ENCODE assay signal across 8 mouse cellular contexts in the genomic region with DNA sequence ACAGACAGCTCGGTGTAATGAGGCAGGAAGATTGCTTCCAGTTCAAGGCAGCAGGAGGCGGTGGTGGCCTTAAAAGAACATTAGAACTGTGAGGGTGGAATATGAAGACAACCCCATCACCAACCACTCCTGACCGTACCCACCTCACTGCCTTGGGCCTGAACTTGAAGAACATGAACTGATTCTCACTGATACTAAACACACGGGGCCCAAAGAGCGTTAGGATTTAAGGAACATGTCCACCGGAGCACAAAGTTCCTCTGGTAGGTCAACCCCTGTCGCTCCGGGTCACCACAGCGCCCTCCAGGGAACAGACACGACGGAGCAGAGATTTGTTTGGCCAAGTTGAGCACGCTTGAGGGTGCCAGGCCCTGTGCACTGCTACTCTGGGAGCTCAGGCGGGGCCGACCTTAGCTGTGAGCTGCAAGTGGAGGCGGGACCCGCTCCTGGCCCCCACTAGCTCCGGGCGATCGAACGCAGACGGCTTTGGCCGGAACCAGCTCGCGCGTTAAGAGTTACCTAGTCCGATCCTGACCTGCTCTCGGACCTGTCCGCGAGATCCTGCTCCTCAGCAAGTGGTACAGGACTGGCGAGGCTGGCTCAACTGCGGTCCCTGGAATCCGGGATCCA. TPM values are rescaled to one million over a fixed set of nuclear protein-coding genes. Genes with fewer than 3 reads are reported as not detected.
DNase-seq lines count a peak whose midpoint lies in the region; ATAC-seq lines count a peak whose summit lies in the region.

No protein-coding gene starts in this region.

- no peaks in the 10 kb centered on the region for H3K36me3 ChIP-seq in forebrain, embryonic 11.5 days (ENCODE audit: control insufficient read depth, insufficient read depth, low read length)
- no peaks in the 10 kb centered on the region for H3K36me3 ChIP-seq in hindbrain, embryonic 12.5 days
- H3K36me3 ChIP-seq in liver, embryonic 11.5 days (ENCODE audit: control insufficient read depth, insufficient read depth, low read length), result no peaks in the 10 kb centered on the region

- peak; percentile 52 for ATAC-seq in activated CD4-positive, CD25-positive, alpha-beta regulatory T cell, adult 4 months
- peak; percentile 84 for ATAC-seq in forebrain, embryonic 11.5 days (replicated peaks; ENCODE audit: low FRiP score)
- ATAC-seq in hindbrain, embryonic 12.5 days (ENCODE audit: low FRiP score), result peak; percentile 85
- ATAC-seq in liver, embryonic 11.5 days (replicated peaks; ENCODE audit: low FRiP score), result peak; percentile 60; the same call in 1 of the 2 replicates

- peak overlapping the region; percentile 71 for H3K4me3 ChIP-seq in forebrain, embryonic 11.5 days (ENCODE audit: low read depth, low read length)
- H3K4me3 ChIP-seq in hindbrain, embryonic 12.5 days, result peak overlapping the region; percentile 75
- peak overlapping the region; percentile 67 for H3K4me3 ChIP-seq in liver, embryonic 11.5 days (ENCODE audit: low read depth, low read length)

- H3K4me1 ChIP-seq in forebrain, embryonic 11.5 days (replicated peaks; ENCODE audit: control insufficient read depth, insufficient read depth, low read length), result no peaks in the 10 kb centered on the region
- H3K4me1 ChIP-seq in hindbrain, embryonic 12.5 days, result peaks cover 13% of the 10 kb centered on the region
- H3K4me1 ChIP-seq in liver, embryonic 11.5 days (replicated peaks; ENCODE audit: control insufficient read depth, insufficient read depth, low read length), result peaks cover 29% of the 10 kb centered on the region

- peak; percentile 77 to 82 for DNase-seq in heart, adult 18-20 months
- no peak for DNase-seq in heart, adult 11 months
- no peak for DNase-seq in forebrain, embryonic 11.5 days (ENCODE audit: low spot score)
- no peak for DNase-seq in liver, embryonic 11.5 days (ENCODE audit: low spot score)
- DNase-seq in monocyte, adult 2 months (ENCODE audit: low read depth in 1 of 2, low spot score in 2 of 2), result peak; percentile 54 to 83
- peak; percentile 43 to 48 for DNase-seq in thymus, postnatal 10 days (ENCODE audit: low spot score in 2 of 2)

- H3K27ac ChIP-seq in forebrain, embryonic 11.5 days (ENCODE audit: low read depth, low read length), result 0 out of 2 replicates have a peak overlapping the region, but pooled peaks have one; percentile 46
- H3K27ac ChIP-seq in hindbrain, embryonic 12.5 days, result peak overlapping the region; percentile 72
- H3K27ac ChIP-seq in liver, embryonic 11.5 days (ENCODE audit: low read depth, low read length), result peak overlapping the region; percentile 20; the same call in 1 of the 2 replicates

- peak overlapping the region; percentile 79 for H3K4me2 ChIP-seq in forebrain, embryonic 11.5 days (ENCODE audit: low read depth, low read length, severe bottlenecking)
- peak overlapping the region; percentile 85 for H3K4me2 ChIP-seq in hindbrain, embryonic 12.5 days (replicated peaks)
- H3K4me2 ChIP-seq in liver, embryonic 11.5 days, result peak overlapping the region; percentile 83

- H3K27me3 ChIP-seq in forebrain, embryonic 11.5 days (ENCODE audit: control insufficient read depth, insufficient read depth, low read length), result no peaks in the 10 kb centered on the region
- no peaks in the 10 kb centered on the region for H3K27me3 ChIP-seq in hindbrain, embryonic 12.5 days
- no peaks in the 10 kb centered on the region for H3K27me3 ChIP-seq in liver, embryonic 11.5 days (replicated peaks; ENCODE audit: control insufficient read depth, insufficient read depth, low read length)

- no peaks in the 10 kb centered on the region for H3K9me3 ChIP-seq in forebrain, embryonic 11.5 days (ENCODE audit: control insufficient read depth, low read length)
- no peaks in the 10 kb centered on the region for H3K9me3 ChIP-seq in hindbrain, embryonic 12.5 days (replicated peaks)
- no peaks in the 10 kb centered on the region for H3K9me3 ChIP-seq in liver, embryonic 11.5 days (ENCODE audit: control insufficient read depth, low read length)

- peak overlapping the region; percentile 69 for H3K9ac ChIP-seq in forebrain, embryonic 11.5 days (ENCODE audit: low read length)
- peak overlapping the region; percentile 72 for H3K9ac ChIP-seq in hindbrain, embryonic 12.5 days
- peak overlapping the region; percentile 61 for H3K9ac ChIP-seq in liver, embryonic 11.5 days (ENCODE audit: low read depth, low read length)

- WGBS in forebrain, embryonic 11.5 days, result 1% methylated on average over 32 of the region's 32 CpGs
- WGBS in hindbrain, embryonic 12.5 days, result under 1% methylated on average over 32 of the region's 32 CpGs
- WGBS in liver, embryonic 11.5 days, result 1% methylated on average over 32 of the region's 32 CpGs

RNA-seq across cellular contexts. Expression of a gene that starts 0.5 kb away (rescaled TPM):
- 100 to 1,000 TPM; 138 TPM for total RNA-seq in heart, adult 18-20 months (2021)
- 10 to 100 TPM; 20.9 to 21.3 TPM for polyA plus RNA-seq in activated CD4-positive, CD25-positive, alpha-beta regulatory T cell, adult 4 months (2017; shearing (Covaris generic))
- polyA plus RNA-seq in forebrain, embryonic 11.5 days (2014; fragmentation: Nextera tagmentation; extraction: Ambion mirVana), result 21.3 and 24.1 TPM in 2 replicates
- 34.5 and 37.9 TPM in 2 replicates for polyA plus RNA-seq in hindbrain, embryonic 12.5 days (2016; fragmentation: Nextera tagmentation; extraction: Ambion mirVana)
- 19.6 and 20.2 TPM in 2 replicates for polyA plus RNA-seq in liver, embryonic 11.5 days (2014; fragmentation: Nextera tagmentation; extraction: Ambion mirVana)

RNA-seq across cellular contexts. Expression of a gene that starts 9.1 kb away (rescaled TPM):
- total RNA-seq in heart, adult 18-20 months (2021), result 10 to 100 TPM; 12.2 to 16.6 TPM
- 10 to 100 TPM; 47.9 to 51.0 TPM for polyA plus RNA-seq in activated CD4-positive, CD25-positive, alpha-beta regulatory T cell, adult 4 months (2017; shearing (Covaris generic))
- polyA plus RNA-seq in forebrain, embryonic 11.5 days (2014; fragmentation: Nextera tagmentation; extraction: Ambion mirVana), result 134 and 151 TPM in 2 replicates
- polyA plus RNA-seq in hindbrain, embryonic 12.5 days (2016; fragmentation: Nextera tagmentation; extraction: Ambion mirVana), result 138 and 140 TPM in 2 replicates
- 107 and 110 TPM in 2 replicates for polyA plus RNA-seq in liver, embryonic 11.5 days (2014; fragmentation: Nextera tagmentation; extraction: Ambion mirVana)

RNA-seq across cellular contexts. Expression of a gene that starts 36.0 kb away (rescaled TPM):
- total RNA-seq in heart, adult 18-20 months (2021), result 1 to 10 TPM in 1 of 2 experiments, under 1 TPM in 1; 0.95 to 1.2 TPM
- not detected for polyA plus RNA-seq in activated CD4-positive, CD25-positive, alpha-beta regulatory T cell, adult 4 months (2017; shearing (Covaris generic))
- polyA plus RNA-seq in forebrain, embryonic 11.5 days (2014; fragmentation: Nextera tagmentation; extraction: Ambion mirVana), result 4.7 and 7.4 TPM in 2 replicates
- 19.4 and 22.2 TPM in 2 replicates for polyA plus RNA-seq in hindbrain, embryonic 12.5 days (2016; fragmentation: Nextera tagmentation; extraction: Ambion mirVana)
- polyA plus RNA-seq in liver, embryonic 11.5 days (2014; fragmentation: Nextera tagmentation; extraction: Ambion mirVana), result 27.7 and 28.8 TPM in 2 replicates

RNA-seq across cellular contexts. Expression of a gene that starts 40.8 kb away (rescaled TPM):
- total RNA-seq in heart, adult 18-20 months (2021), result under 1 TPM; 0.15 to 0.77 TPM
- polyA plus RNA-seq in activated CD4-positive, CD25-positive, alpha-beta regulatory T cell, adult 4 months (2017; shearing (Covaris generic)), result 1 to 10 TPM; 2.9 to 8.9 TPM
- 0.96 and 2.5 TPM in 2 replicates for polyA plus RNA-seq in forebrain, embryonic 11.5 days (2014; fragmentation: Nextera tagmentation; extraction: Ambion mirVana)
- 4.3 and 4.6 TPM in 2 replicates for polyA plus RNA-seq in hindbrain, embryonic 12.5 days (2016; fragmentation: Nextera tagmentation; extraction: Ambion mirVana)
- polyA plus RNA-seq in liver, embryonic 11.5 days (2014; fragmentation: Nextera tagmentation; extraction: Ambion mirVana), result 2.2 and 2.4 TPM in 2 replicates

RNA-seq across cellular contexts. Expression of a gene that starts 44.7 kb away (rescaled TPM):
- not detected for total RNA-seq in heart, adult 18-20 months (2021)
- not detected for polyA plus RNA-seq in activated CD4-positive, CD25-positive, alpha-beta regulatory T cell, adult 4 months (2017; shearing (Covaris generic))
- polyA plus RNA-seq in forebrain, embryonic 11.5 days (2014; fragmentation: Nextera tagmentation; extraction: Ambion mirVana), result 0.52 and 0.68 TPM in 2 replicates
- polyA plus RNA-seq in hindbrain, embryonic 12.5 days (2016; fragmentation: Nextera tagmentation; extraction: Ambion mirVana), result 0.23 and 0.32 TPM in 2 replicates
- 62.4 and 68.8 TPM in 2 replicates for polyA plus RNA-seq in liver, embryonic 11.5 days (2014; fragmentation: Nextera tagmentation; extraction: Ambion mirVana)

Comparison
In these comparisons a context has a peak if more than half of its experiments do, and no peak if none do; other contexts are left out.
1. DNase-seq: peak in heart, adult 18-20 months (2 of 2), monocyte, adult 2 months (2 of 2) and thymus, postnatal 10 days (2 of 2); none in heart, adult 11 months (single experiment), forebrain, embryonic 11.5 days (single experiment) and liver, embryonic 11.5 days (single experiment).
2. H3K27ac ChIP-seq: peak in every context shown above with its lines; median percentile 72 in hindbrain, embryonic 12.5 days; 46 in forebrain, embryonic 11.5 days; 20 in liver, embryonic 11.5 days.
3. Peak in every context shown above with its lines, with median percentiles within 50 percentile points of each other: ATAC-seq, H3K4me2 ChIP-seq, H3K4me3 ChIP-seq and H3K9ac ChIP-seq.